Mouse (Mus musculus): ENCODE measurements around the gene Man2c1. TPM values are rescaled to one million over a fixed set of nuclear protein-coding genes. Genes with fewer than 3 reads are reported as not detected.

Gene Man2c1
- polyA plus RNA-seq, 1 experiment from 2014 or later = 65.0 TPM

Other genes with a start within 250 kb of the Man2c1 start
- 11.8 and 12.2 TPM in 2 replicates for gene Snx33, start 202.3 kb upstream of the Man2c1 start, polyA plus RNA-seq (2015; fragmentation: Nextera tagmentation; extraction: Ambion mirVana)
- 73.3 and 80.2 TPM in 2 replicates for gene Imp3, start 193.2 kb upstream of the Man2c1 start, polyA plus RNA-seq (2015; fragmentation: Nextera tagmentation; extraction: Ambion mirVana)
- gene Snupn, start 179.8 kb upstream of the Man2c1 start, polyA plus RNA-seq (2015; fragmentation: Nextera tagmentation; extraction: Ambion mirVana) = 22.0 and 23.4 TPM in 2 replicates
- 20.6 and 21.7 TPM in 2 replicates for gene Ptpn9, start 135.8 kb upstream of the Man2c1 start, polyA plus RNA-seq (2015; fragmentation: Nextera tagmentation; extraction: Ambion mirVana)
- 31.3 and 33.6 TPM in 2 replicates for gene Sin3a, start 58.6 kb upstream of the Man2c1 start, polyA plus RNA-seq (2015; fragmentation: Nextera tagmentation; extraction: Ambion mirVana)
- gene Neil1, start 17.6 kb downstream of the Man2c1 start, polyA plus RNA-seq (2015; fragmentation: Nextera tagmentation; extraction: Ambion mirVana) = 8.8 and 9.3 TPM in 2 replicates
- gene Commd4, start 27.6 kb downstream of the Man2c1 start, polyA plus RNA-seq (2015; fragmentation: Nextera tagmentation; extraction: Ambion mirVana) = 96.0 and 106 TPM in 2 replicates
- gene Trcg1, start 105.9 kb downstream of the Man2c1 start, polyA plus RNA-seq (2015; fragmentation: Nextera tagmentation; extraction: Ambion mirVana) = not detected in 2 replicates
- 19.4 and 20.3 TPM in 2 replicates for gene 1700017B05Rik, start 131.9 kb downstream of the Man2c1 start, polyA plus RNA-seq (2015; fragmentation: Nextera tagmentation; extraction: Ambion mirVana)